Mouse (Mus musculus): ENCODE results near the gene Brdt. TPM values are rescaled to one million over a fixed set of nuclear protein-coding genes. Genes with fewer than 3 reads are reported as not detected.
"Not testable (repeated sequence)": the region's sequence is repeated elsewhere in the genome, so short reads cannot be mapped to it uniquely, and the experiment has no call there.

The Brdt gene
- polyA plus RNA-seq, 1 experiment from 2014 or later = 2.0 TPM

DNA sequence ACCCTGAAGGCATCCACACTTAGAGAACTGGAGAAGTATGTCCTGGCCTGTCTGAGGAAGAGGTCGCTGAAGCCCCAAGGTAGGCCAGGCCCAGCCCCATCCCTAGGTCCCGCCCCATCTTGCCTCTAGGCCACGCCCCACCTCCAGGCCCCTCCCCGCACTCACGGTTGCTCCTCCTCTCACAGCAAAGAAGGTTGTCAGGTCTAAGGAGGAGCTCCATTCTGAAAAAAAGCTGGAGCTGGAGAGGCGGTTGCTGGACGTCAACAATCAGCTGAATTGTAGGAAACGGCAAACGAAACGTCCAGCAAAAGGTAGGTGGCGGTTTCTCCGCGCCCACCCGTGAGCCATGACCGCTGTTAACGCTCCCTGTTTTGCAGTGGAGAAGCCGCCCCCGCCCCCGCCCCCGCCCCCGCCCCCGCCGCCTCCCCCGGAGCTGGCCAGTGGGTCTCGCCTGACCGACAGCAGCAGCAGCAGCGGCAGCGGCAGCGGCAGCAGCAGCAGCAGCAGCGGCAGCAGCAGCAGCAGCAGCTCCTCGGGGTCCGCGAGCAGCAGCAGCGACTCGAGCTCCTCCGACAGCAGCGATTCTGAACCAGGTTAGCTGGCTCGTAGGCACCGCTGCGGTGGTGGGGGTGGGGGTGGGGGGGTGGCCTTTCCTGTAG lies 28.6 kb downstream of the Brdt start:
- H3K4me3 ChIP-seq (ENCODE audit: low read length) = peak overlapping the region; percentile 67
- WGBS = 1% methylated on average over 29 of the region's 40 CpGs
- peak overlapping the region; percentile 75 for H3K9ac ChIP-seq (ENCODE audit: low read length)
- H3K27me3 ChIP-seq (ENCODE audit: control insufficient read depth, insufficient read depth, low read depth, low read length) = no peaks in the 10 kb centered on the region
- no peaks in the 10 kb centered on the region for H3K36me3 ChIP-seq (ENCODE audit: control insufficient read depth, insufficient read depth, low read length)
- H3K4me1 ChIP-seq (replicated peaks; ENCODE audit: control insufficient read depth, insufficient read depth, low read length) = peaks cover 3% of the 10 kb centered on the region; the same call in 1 of the 2 replicates
- peak overlapping the region; percentile 76 for H3K27ac ChIP-seq (ENCODE audit: low read length)
- no peaks in the 10 kb centered on the region for H3K9me3 ChIP-seq (ENCODE audit: control insufficient read depth, low read length)
- ATAC-seq (ENCODE audit: low read depth) = peak; percentile 99
- H3K4me2 ChIP-seq (ENCODE audit: low read depth, low read length) = peak overlapping the region; percentile 62

DNA sequence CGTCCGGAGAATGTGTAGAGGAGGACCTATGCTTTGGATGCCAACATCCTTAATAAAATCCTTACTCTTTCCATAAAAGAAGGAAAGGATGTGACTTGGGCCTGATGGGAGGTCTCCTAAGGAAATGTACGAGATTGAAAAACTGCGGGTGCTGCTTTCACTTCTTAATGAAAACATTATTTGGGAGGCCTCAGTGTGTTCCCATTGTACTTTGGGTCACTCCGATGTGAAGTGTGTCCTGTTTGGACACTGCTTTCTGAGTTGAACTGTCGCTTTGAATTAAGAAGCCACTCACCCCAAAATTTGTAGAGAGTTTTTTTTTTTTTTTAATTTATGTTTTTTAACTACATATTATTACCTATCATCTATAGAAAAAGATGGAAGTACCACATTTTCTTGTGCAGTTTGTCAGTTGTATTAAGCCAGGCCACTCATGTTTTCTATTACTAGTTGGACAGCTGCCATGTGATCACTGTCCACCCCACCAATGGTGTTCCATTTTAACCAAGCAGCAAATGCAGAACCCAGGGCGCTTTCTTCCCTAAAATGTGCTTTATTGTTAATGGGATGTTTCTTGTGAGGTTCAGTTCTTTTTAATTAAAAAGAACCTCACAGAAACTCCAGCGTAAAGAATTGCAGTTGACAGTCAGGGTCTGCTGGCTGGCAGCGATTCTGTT lies 29.2 kb downstream of the Brdt start:
- H3K9me3 ChIP-seq (ENCODE audit: control insufficient read depth, low read length) = no peaks in the 10 kb centered on the region
- H3K4me3 ChIP-seq (ENCODE audit: low read length) = peak overlapping the region; percentile 67
- H3K4me2 ChIP-seq (ENCODE audit: low read depth, low read length) = peak overlapping the region; percentile 62
- peaks cover 3% of the 10 kb centered on the region; the same call in 1 of the 2 replicates for H3K4me1 ChIP-seq (replicated peaks; ENCODE audit: control insufficient read depth, insufficient read depth, low read length)
- 26% methylated on average over 9 of the region's 9 CpGs for WGBS
- peak overlapping the region; percentile 75 for H3K9ac ChIP-seq (ENCODE audit: low read length)
- ATAC-seq (ENCODE audit: low read depth) = no peak
- no peaks in the 10 kb centered on the region for H3K27me3 ChIP-seq (ENCODE audit: control insufficient read depth, insufficient read depth, low read depth, low read length)
- no peaks in the 10 kb centered on the region for H3K36me3 ChIP-seq (ENCODE audit: control insufficient read depth, insufficient read depth, low read length)
- peak overlapping the region; percentile 76 for H3K27ac ChIP-seq (ENCODE audit: low read length)

GRCm38 (mm10) chr5:107370040-107370439 lies 39.1 kb downstream of the Brdt start:
- Histone ChIP-seq H3K9ac (ENCODE audit: low read length) (no peak overlapping the region), H3K9me3 (ENCODE audit: control insufficient read depth, low read length) (no peaks in the 10 kb centered on the region), H3K36me3 (ENCODE audit: control insufficient read depth, insufficient read depth, low read length) (no peaks in the 10 kb centered on the region), H3K27ac (ENCODE audit: low read length) (no peak overlapping the region), H3K4me3 (ENCODE audit: low read length) (no peak overlapping the region), H3K4me1 (replicated peaks; ENCODE audit: control insufficient read depth, insufficient read depth, low read length) (no peaks in the 10 kb centered on the region), H3K27me3 (ENCODE audit: control insufficient read depth, insufficient read depth, low read depth, low read length) (no peaks in the 10 kb centered on the region), H3K4me2 (ENCODE audit: low read depth, low read length) (no peak overlapping the region)
- 71% methylated on average over 3 of the region's 3 CpGs for WGBS
- no peak for ATAC-seq (ENCODE audit: low read depth)

DNA sequence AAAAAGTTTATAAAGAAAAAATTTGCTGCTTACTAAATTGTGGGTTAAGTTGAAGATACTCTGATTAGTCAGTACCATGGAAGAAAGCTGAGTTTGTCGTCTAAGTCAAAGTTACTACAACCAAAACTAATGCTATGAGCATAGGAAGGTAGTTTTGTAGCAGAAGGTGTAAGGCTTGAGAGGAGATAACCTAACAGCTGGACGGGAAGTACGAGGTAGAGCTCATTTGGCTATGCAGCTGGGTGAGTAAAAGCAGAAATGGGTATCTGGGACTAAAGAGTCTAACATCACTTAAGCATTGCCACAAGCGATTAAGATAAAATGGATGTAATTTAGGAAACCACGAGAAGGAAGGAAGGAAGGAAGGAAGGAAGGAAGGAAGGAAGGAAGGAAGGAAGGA lies 40.4 kb downstream of the Brdt start:
- 73% methylated on average over 5 of the region's 5 CpGs for WGBS
- Histone ChIP-seq H3K4me2 (ENCODE audit: low read depth, low read length) (no peak overlapping the region), H3K9ac (ENCODE audit: low read length) (no peak overlapping the region), H3K27ac (ENCODE audit: low read length) (no peak overlapping the region), H3K36me3 (ENCODE audit: control insufficient read depth, insufficient read depth, low read length) (no peaks in the 10 kb centered on the region), H3K4me1 (replicated peaks; ENCODE audit: control insufficient read depth, insufficient read depth, low read length) (no peaks in the 10 kb centered on the region), H3K4me3 (ENCODE audit: low read length) (no peak overlapping the region), H3K9me3 (ENCODE audit: control insufficient read depth, low read length) (no peaks in the 10 kb centered on the region), H3K27me3 (ENCODE audit: control insufficient read depth, insufficient read depth, low read depth, low read length) (no peaks in the 10 kb centered on the region)
- ATAC-seq (ENCODE audit: low read depth) = no peak

- no peak for ATAC-seq (ENCODE audit: low read depth)
- Histone ChIP-seq H3K27ac (ENCODE audit: low read length) (no peak overlapping the region), H3K27me3 (ENCODE audit: control insufficient read depth, insufficient read depth, low read depth, low read length) (no peaks in the 10 kb centered on the region), H3K9me3 (ENCODE audit: control insufficient read depth, low read length) (no peaks in the 10 kb centered on the region), H3K4me3 (ENCODE audit: low read length) (no peak overlapping the region), H3K4me1 (replicated peaks; ENCODE audit: control insufficient read depth, insufficient read depth, low read length) (no peaks in the 10 kb centered on the region), H3K4me2 (ENCODE audit: low read depth, low read length) (no peak overlapping the region), H3K9ac (ENCODE audit: low read length) (no peak overlapping the region), H3K36me3 (ENCODE audit: control insufficient read depth, insufficient read depth, low read length) (no peaks in the 10 kb centered on the region)
- 81% methylated on average over 4 of the region's 4 CpGs for WGBS
Observed at GRCm38 (mm10) chr5:107373256-107373655, 42.3 kb downstream of the Brdt start.

GRCm38 (mm10) chr5:107386448-107386847 lies 55.5 kb downstream of the Brdt start:
- H3K27me3 ChIP-seq (ENCODE audit: control insufficient read depth, insufficient read depth, low read depth, low read length); ATAC-seq (ENCODE audit: low read depth); H3K36me3 ChIP-seq (ENCODE audit: control insufficient read depth, insufficient read depth, low read length); H3K4me3 ChIP-seq (ENCODE audit: low read length); H3K27ac ChIP-seq (ENCODE audit: low read length); H3K9ac ChIP-seq (ENCODE audit: low read length); H3K9me3 ChIP-seq (ENCODE audit: control insufficient read depth, low read length); H3K4me2 ChIP-seq (ENCODE audit: low read depth, low read length); H3K4me1 ChIP-seq (replicated peaks; ENCODE audit: control insufficient read depth, insufficient read depth, low read length): not testable (repeated sequence)

- no peaks in the 10 kb centered on the region for H3K4me1 ChIP-seq (replicated peaks; ENCODE audit: control insufficient read depth, insufficient read depth, low read length)
- H3K36me3 ChIP-seq (ENCODE audit: control insufficient read depth, insufficient read depth, low read length) = 0 out of 2 replicates have a peak, but pooled peaks cover 2% of the 10 kb centered on the region
- 90% methylated on average over 1 of the region's 1 CpGs for WGBS
- H3K9me3 ChIP-seq (ENCODE audit: control insufficient read depth, low read length) = no peaks in the 10 kb centered on the region
- no peak overlapping the region for H3K9ac ChIP-seq (ENCODE audit: low read length)
- H3K4me3 ChIP-seq (ENCODE audit: low read length) = no peak overlapping the region
- ATAC-seq (ENCODE audit: low read depth) = no peak
- H3K4me2 ChIP-seq (ENCODE audit: low read depth, low read length) = no peak overlapping the region
- no peak overlapping the region for H3K27ac ChIP-seq (ENCODE audit: low read length)
- H3K27me3 ChIP-seq (ENCODE audit: control insufficient read depth, insufficient read depth, low read depth, low read length) = no peaks in the 10 kb centered on the region
Observed at GRCm38 (mm10) chr5:107387788-107388187, 56.8 kb downstream of the Brdt start.

DNA sequence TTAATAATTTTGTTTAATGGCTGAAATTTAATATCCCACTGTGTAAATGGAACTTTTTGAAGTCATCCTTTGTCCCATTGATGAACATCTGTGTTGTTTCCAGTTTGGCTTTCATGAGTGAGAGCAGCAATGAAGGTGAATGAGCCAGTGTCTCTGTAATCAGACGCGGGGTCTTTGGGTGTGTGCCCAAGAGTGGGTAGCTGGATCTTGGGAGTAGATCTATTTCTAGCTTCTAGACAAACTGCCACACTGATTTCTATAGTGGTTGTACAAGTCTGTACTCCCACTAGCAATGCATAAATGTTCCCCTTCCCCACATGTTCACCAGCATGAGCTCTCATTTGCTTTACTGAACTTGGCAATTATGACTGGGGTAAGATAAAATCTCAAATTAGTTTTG lies 58.4 kb downstream of the Brdt start:
- Histone ChIP-seq H3K27me3 (ENCODE audit: control insufficient read depth, insufficient read depth, low read depth, low read length) (no peaks in the 10 kb centered on the region), H3K9me3 (ENCODE audit: control insufficient read depth, low read length) (no peaks in the 10 kb centered on the region), H3K27ac (ENCODE audit: low read length) (no peak overlapping the region), H3K36me3 (ENCODE audit: control insufficient read depth, insufficient read depth, low read length) (no peaks in the 10 kb centered on the region), H3K4me3 (ENCODE audit: low read length) (no peak overlapping the region), H3K9ac (ENCODE audit: low read length) (no peak overlapping the region), H3K4me2 (ENCODE audit: low read depth, low read length) (no peak overlapping the region), H3K4me1 (replicated peaks; ENCODE audit: control insufficient read depth, insufficient read depth, low read length) (no peaks in the 10 kb centered on the region)
- WGBS = 85% methylated on average over 2 of the region's 2 CpGs
- ATAC-seq (ENCODE audit: low read depth) = no peak

DNA sequence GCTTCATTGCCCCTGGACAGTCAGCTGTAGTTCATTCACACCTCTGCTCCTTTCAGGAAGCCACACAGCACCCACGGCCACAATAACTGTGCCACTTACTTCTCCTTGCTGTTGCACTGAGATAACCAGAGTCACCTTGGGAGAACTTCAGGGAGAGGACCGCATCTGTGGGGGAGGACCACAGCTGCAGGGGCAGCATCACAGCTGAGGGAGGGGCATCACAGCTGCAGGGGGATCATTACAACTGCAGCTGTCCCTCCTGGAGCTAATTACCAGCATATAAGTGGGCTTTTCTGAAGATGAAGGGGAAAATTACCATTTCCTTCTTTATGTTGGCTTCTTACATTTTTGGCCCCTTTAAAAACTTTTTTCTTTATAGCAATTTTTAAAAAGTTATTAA lies 63.5 kb downstream of the Brdt start:
- H3K27me3 ChIP-seq (ENCODE audit: control insufficient read depth, insufficient read depth, low read depth, low read length) = no peaks in the 10 kb centered on the region
- no peaks in the 10 kb centered on the region for H3K36me3 ChIP-seq (ENCODE audit: control insufficient read depth, insufficient read depth, low read length)
- H3K9ac ChIP-seq (ENCODE audit: low read length) = no peak overlapping the region
- H3K4me1 ChIP-seq (replicated peaks; ENCODE audit: control insufficient read depth, insufficient read depth, low read length) = no peaks in the 10 kb centered on the region
- H3K4me2 ChIP-seq (ENCODE audit: low read depth, low read length) = no peak overlapping the region
- WGBS = 59% methylated on average over 2 of the region's 2 CpGs
- H3K27ac ChIP-seq (ENCODE audit: low read length) = no peak overlapping the region
- no peaks in the 10 kb centered on the region for H3K9me3 ChIP-seq (ENCODE audit: control insufficient read depth, low read length)
- no peak for ATAC-seq (ENCODE audit: low read depth)
- H3K4me3 ChIP-seq (ENCODE audit: low read length) = no peak overlapping the region
